Mouse (Mus musculus) liver, postnatal 0 days (tissue): Measurements from ENCODE around the gene P3h2.

Experiments
- CTCF ChIP-seq: sonication (generic); IDR thresholded peaks from 2 replicates; pipeline ENCODE4 v1.5.1; 2016; ENCODE audit warnings: antibody characterized with exemption, low read depth
- EP300 ChIP-seq: IDR thresholded peaks from 2 replicates; pipeline ENCODE4 v1.6.1; 2016; ENCODE audit warnings: antibody characterized with exemption, low read depth, mild to moderate bottlenecking

- TF ChIP-seq CTCF = no peak
- no peak for TF ChIP-seq EP300
These were observed 11.7 kb downstream of the P3h2 start for GRCm38 (mm10) chr16:26093888-26094287.
